Mouse (Mus musculus) forebrain, embryonic 10.5 days (tissue): ENCODE results near the gene Cnot1. TPM values are rescaled to one million over a fixed set of nuclear protein-coding genes. Genes with fewer than 3 reads are reported as not detected.

Source experiments
- DNase-seq: peaks from one replicate; pipeline ENCODE4 v3.0.0-alpha.2; 2017; ENCODE audit warnings: low spot score; ENCODE audit errors: extremely low spot score
- H3K27ac ChIP-seq: fragments of 300-500 bp; sonication (generic); 2 replicates; pipeline ENCODE4 v1.5.1; 2016; ENCODE audit warnings: mild to moderate bottlenecking
- H3K27me3 ChIP-seq: fragments of 300-500 bp; sonication (generic); 2 replicates; pipeline ENCODE4 v1.6.1; 2016; ENCODE audit warnings: mild to moderate bottlenecking; ENCODE audit not compliant: poor library complexity, severe bottlenecking
- H3K36me3 ChIP-seq: fragments of 300-500 bp; sonication (generic); replicated peaks from 2 replicates; pipeline ENCODE4 v1.6.1; 2016; ENCODE audit warnings: mild to moderate bottlenecking, moderate library complexity
- H3K4me1 ChIP-seq: fragments of 300-500 bp; sonication (generic); 2 replicates; pipeline ENCODE4 v1.6.1; 2016
- H3K4me3 ChIP-seq: fragments of 300-500 bp; sonication (generic); 2 replicates; pipeline ENCODE4 v1.5.1; 2016; ENCODE audit warnings: mild to moderate bottlenecking, moderate library complexity
- H3K9me3 ChIP-seq: fragments of 300-500 bp; sonication (generic); 2 replicates; pipeline ENCODE4 v1.6.1; 2016; ENCODE audit warnings: mild to moderate bottlenecking, moderate library complexity
- WGBS: fragments of 180-500 bp; shearing (Covaris S2); methylation state at CpG from one replicate; pipeline ENCODE4 v1.1.7; 2016; 5-methylcytosine and 5-hydroxymethylcytosine counted together
- microRNA-seq: library from miRNA; unstranded; fragments of <30 nt; microRNA quantifications from one replicate; pipeline ENCODE4, GENCODE M21; 2017
- polyA plus RNA-seq: library from polyadenylated mRNA; unstranded; fragments of >200 nt; fragmentation: Nextera tagmentation; extraction: Ambion mirVana; gene quantifications from 2 replicates; pipeline ENCODE4 v1.2.1, GENCODE M21; 2016

Cnot1 gene
- polyA plus RNA-seq, 1 experiment from 2014 or later, result 122 TPM

DNA sequence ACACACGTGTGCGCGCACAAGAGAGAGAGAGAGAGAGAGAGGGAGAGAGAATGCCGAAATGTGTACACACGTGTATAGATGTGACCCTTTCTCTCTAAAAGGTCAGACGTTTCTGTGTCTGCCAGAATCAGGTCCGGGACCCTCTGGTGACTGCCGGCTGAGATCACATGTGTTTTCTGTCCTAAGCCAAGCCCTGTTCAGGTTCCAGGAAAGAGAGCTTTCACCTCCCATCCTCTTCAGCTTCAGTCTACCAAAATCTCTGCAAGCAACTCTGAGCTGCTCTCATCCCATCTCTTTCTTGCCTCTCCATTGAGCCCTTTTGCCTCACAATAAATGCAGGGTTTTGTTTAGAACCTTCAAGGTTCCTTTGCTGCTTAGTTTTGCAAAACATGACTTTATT is 110.6 kb downstream of the Cnot1 start:
- peaks cover 56% of the 10 kb centered on the region for H3K27me3 ChIP-seq

DNA sequence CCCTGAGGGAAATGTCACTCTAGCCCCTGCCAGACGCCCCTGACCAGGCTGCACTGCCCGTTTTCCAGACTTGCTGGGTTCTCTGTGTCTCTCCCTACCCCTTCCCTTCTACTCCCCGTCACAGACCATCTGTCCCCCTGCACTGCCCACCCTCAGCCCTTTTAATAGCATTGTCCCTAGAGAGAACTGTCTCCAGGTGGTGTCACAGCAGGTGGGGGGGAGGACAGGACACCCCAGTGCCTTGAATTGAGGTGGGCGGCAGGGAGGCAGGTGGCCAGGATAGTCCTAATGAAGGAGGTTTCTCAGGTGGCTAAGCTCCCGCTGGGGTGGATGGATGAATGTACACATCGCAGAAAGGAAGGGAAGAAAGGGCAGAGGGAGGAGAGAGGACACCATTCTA is 112.6 kb downstream of the Cnot1 start:
- DNase-seq, result no peak
- Histone ChIP-seq H3K27ac (peak overlapping the region; percentile 30; the same call in 1 of the 2 replicates), H3K4me3 (no peak overlapping the region), H3K9me3 (no peaks in the 10 kb centered on the region), H3K27me3 (peaks cover 56% of the 10 kb centered on the region), H3K36me3 (no peaks in the 10 kb centered on the region), H3K4me1 (peaks cover 29% of the 10 kb centered on the region)
- WGBS, result 16% methylated on average over 6 of the region's 6 CpGs

More for the DNA sequence above, 110.6 kb downstream of the Cnot1 start:
- Histone ChIP-seq H3K9me3 (no peaks in the 10 kb centered on the region), H3K4me1 (peaks cover 41% of the 10 kb centered on the region), H3K36me3 (no peaks in the 10 kb centered on the region), H3K27ac (no peak overlapping the region), H3K4me3 (no peak overlapping the region; the same call in 1 of the 2 replicates)
- no peak for DNase-seq
- WGBS, result 69% methylated on average over 8 of the region's 8 CpGs

DNA sequence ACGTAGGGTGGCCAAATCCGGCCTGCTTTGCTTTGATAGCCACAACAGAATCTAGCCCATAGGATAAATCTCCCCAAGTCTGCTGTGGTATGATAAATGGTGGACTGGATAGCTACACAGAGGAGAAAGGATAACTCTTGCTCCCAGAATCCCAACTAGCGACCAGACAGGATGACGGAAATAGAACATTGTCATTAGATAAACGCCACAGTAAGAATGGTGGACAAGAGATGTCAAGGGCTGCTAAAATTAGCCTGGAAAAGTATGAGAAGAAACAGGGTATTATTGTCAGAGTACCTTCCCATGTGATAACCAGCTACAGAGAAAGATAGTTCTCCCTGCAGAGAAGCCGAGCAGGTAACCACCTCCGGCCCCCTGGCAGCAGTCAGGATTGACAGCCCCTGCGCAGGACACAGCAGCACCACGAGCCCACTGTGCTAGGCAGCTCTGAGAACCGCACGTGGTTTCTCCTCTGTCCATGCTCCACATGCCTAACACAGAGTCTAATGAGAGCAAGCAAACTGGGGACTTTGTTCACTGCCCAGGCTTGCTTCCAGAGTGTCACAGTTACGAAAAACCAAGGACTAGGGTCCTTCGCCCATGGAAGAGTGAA is 116.2 kb downstream of the Cnot1 start:
- peaks cover 31% of the 10 kb centered on the region for H3K27me3 ChIP-seq
- no peak overlapping the region for H3K27ac ChIP-seq
- no peaks in the 10 kb centered on the region for H3K36me3 ChIP-seq
- WGBS, result 86% methylated on average over 13 of the region's 13 CpGs
- DNase-seq, result no peak
- no peak overlapping the region for H3K4me3 ChIP-seq
- H3K9me3 ChIP-seq, result no peaks in the 10 kb centered on the region
- peaks cover 20% of the 10 kb centered on the region for H3K4me1 ChIP-seq

DNA sequence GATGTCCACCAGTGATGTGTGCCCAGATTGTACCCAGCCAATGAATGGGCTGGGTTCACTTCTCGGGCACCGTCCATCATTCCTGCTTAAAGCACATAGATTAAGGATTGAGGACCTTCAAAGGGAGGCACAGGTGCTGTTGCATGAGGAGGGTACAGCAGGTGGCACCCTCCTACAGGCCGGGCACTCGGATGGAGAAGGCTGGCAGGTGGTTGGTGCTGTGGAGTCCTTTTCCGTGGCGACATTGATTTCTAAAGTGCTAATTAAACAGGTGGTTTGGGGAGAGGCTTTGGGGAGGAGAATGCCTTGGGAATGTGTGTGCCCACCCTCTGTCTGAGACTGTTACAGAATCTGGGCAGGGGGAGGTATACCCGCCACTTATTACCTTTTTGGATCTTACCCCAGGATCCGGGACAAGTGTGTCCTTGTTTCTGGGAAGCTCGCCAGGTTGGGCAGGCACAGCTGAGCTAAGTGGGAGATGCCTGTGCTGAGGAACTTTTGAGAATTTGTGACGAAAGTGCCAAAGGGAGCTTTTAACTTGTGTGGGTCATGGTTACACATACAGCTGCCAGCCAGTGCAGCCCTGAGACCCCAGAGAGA is 119.1 kb downstream of the Cnot1 start:
- no peak for DNase-seq
- Histone ChIP-seq H3K36me3 (no peaks in the 10 kb centered on the region), H3K9me3 (no peaks in the 10 kb centered on the region), H3K4me3 (no peak overlapping the region), H3K27ac (no peak overlapping the region), H3K4me1 (peaks cover 5% of the 10 kb centered on the region; the same call in 1 of the 2 replicates), H3K27me3 (peaks cover 5% of the 10 kb centered on the region)
- WGBS, result 84% methylated on average over 10 of the region's 10 CpGs

DNA sequence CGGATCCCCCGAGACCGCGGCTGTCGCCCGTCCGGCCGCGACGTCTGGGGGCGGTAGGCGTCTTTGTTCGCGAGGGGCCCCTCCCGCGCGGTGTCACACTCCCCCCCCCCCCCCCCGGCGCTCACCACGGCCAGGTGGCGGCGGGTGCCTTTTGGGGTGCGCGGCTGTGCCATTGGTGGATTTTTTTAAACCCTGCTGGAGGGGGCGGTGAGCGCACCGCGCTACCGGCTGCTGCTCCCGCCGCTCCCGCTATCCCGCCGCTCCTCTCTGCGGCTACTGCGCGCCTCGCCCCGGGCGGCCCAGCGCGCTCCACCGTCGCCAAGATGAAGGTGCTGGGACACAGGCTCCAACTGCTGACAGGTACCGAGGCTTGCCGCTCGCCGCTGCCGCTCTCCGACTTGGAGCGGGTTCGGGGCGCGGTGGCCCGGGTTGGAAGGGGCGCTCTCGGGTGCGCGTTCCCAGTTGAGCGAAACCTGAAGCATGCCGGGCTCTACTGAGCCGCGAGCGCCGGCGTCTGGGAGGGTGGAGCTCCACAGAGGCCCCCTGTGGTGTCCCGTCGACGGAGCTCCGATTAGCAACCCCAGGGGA is 129.1 kb downstream of the Cnot1 start:
- peaks cover 24% of the 10 kb centered on the region for H3K4me1 ChIP-seq
- H3K36me3 ChIP-seq, result no peaks in the 10 kb centered on the region
- no peaks in the 10 kb centered on the region for H3K9me3 ChIP-seq
- peaks cover 86% of the 10 kb centered on the region for H3K27me3 ChIP-seq
- peak overlapping the region; percentile 66 for H3K27ac ChIP-seq
- WGBS, result 0% methylated on average over 64 of the region's 70 CpGs
- peak; percentile 35 for DNase-seq
- H3K4me3 ChIP-seq, result peak overlapping the region; percentile 66

DNA sequence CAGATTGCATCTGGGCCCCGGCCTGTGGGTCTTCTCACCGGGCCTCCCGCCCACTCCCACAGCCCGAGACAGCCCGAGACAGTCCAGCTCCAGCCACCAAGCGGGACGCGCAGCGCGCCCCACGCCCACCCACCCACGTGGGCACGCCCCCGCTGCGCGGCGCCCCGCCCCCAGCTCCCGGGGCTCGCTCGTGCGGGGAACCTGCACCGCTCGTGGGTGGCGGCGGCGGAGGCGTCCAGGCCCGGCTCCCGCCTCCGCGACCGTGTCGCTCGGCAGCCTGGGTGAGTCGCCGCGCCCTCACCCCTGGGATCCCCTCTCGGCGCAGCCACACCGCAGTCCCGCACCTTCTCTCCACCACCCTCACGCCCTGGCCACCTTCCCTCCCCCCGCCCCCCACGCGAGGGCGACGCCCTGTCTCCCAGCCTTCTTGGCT is 129.7 kb downstream of the Cnot1 start:
- WGBS, result under 1% methylated on average over 31 of the region's 48 CpGs
- Histone ChIP-seq H3K4me1 (peaks cover 24% of the 10 kb centered on the region), H3K36me3 (no peaks in the 10 kb centered on the region), H3K27me3 (peaks cover 89% of the 10 kb centered on the region), H3K9me3 (no peaks in the 10 kb centered on the region), H3K27ac (peak overlapping the region; percentile 66), H3K4me3 (peak overlapping the region; percentile 66)
- DNase-seq, result peak; percentile 26

DNA sequence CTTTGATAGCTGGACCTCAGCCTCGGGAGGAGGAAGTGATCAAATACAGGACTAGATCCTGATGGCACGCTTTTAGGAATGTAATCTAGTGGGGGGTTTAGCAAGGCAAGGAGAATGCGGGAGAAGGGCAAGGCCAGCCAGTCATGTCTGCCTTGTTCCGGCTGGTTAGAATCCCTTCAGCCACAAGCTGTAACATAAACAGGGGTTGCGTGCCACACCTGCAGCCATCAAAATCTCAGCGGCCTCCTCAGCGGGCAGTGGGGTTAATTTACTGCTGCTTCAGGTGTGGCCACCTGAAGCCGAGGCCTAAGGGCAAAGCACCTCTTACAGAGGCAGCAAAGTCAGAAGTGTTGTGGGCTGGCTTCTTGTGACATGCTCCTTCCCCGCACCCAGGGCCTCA is 130.6 kb downstream of the Cnot1 start, which contains the start of gene Ndrg4:
Ndrg4 (plus strand) TSS at position 350 of the 400 bp plus-strand sequence.
- Histone ChIP-seq H3K36me3 (no peaks in the 10 kb centered on the region), H3K27ac (peak within 1 kb of the TSS; percentile 66), H3K4me3 (peak within 1 kb of the TSS; percentile 66), H3K4me1 (peaks cover 24% of the 10 kb centered on the region), H3K27me3 (peaks cover 90% of the 10 kb centered on the region), H3K9me3 (no peaks in the 10 kb centered on the region)
- WGBS, result 47% methylated on average over 9 of the region's 9 CpGs
- DNase-seq, result no peak

DNA sequence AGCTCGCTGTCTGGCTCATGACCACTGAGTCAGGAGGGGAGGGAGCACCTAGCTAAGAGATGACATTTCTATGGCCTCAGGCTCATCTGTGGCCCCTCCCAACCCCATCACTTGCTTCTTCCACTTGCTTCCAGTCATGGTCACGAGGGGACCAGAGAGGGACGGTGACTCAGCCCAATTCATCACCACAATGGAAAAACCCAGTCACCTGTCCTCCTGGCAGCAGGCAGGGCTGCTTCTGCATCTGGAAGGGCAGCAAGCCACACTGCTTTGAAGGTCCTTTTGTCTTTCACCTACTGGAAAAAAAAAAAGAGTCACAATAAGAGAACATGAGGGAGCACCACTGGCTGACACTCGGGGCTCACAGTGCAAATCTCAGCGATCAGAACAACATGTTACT is 134.5 kb downstream of the Cnot1 start:
- no peaks in the 10 kb centered on the region for H3K9me3 ChIP-seq
- WGBS, result 82% methylated on average over 5 of the region's 5 CpGs

DNA sequence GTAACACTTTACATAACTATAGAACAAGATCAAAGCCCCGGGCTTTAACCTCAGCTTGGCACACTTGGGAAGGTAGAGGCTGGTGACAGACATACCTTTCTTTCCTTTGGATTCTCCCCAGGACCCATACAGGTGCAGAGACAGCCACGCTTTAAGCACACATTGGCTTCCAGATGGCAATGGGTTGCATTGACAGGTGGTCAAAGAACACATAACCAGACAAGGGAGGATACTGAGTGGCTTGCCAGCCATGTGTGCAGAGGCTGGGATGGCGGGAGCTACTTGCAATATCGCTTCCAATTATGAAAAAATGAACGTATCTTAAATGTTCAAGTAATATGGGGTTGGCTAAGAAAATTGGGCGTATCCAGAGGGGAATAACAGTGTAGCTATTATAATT is 135.4 kb downstream of the Cnot1 start:
- no peak for DNase-seq
- H3K27me3 ChIP-seq, result peaks cover 43% of the 10 kb centered on the region
- no peak overlapping the region for H3K27ac ChIP-seq
- 87% methylated on average over 6 of the region's 6 CpGs for WGBS
- no peaks in the 10 kb centered on the region for H3K36me3 ChIP-seq
- H3K4me1 ChIP-seq, result peaks cover 13% of the 10 kb centered on the region
- H3K9me3 ChIP-seq, result no peaks in the 10 kb centered on the region
- H3K4me3 ChIP-seq, result no peak overlapping the region

More for the DNA sequence above, 134.5 kb downstream of the Cnot1 start:
- H3K4me1 ChIP-seq, result peaks cover 19% of the 10 kb centered on the region
- no peak overlapping the region for H3K4me3 ChIP-seq
- H3K36me3 ChIP-seq, result no peaks in the 10 kb centered on the region
- no peak overlapping the region for H3K27ac ChIP-seq
- DNase-seq, result no peak
- H3K27me3 ChIP-seq, result peaks cover 52% of the 10 kb centered on the region

DNA sequence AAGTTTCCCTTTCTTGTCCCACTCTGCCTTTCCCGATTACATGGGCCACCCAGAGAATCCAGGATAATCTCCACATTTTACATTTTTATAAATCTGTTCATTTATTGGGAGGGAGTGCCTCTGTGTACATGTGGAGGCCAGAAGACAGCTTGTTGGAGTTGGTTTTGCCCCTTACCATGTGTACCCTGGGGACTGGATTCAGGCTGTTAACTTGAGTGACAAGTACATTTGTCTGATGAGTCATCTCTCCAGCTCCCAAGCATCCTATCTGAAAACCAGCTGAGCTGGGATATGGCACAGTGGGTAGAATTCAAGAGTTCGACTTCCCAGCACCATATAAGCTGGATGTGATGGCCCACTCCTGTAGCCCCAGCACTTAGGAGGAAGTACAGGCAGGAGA is 137.3 kb downstream of the Cnot1 start:
- H3K27ac ChIP-seq, result no peak overlapping the region
- no peak overlapping the region for H3K4me3 ChIP-seq
- H3K4me1 ChIP-seq, result peaks cover 10% of the 10 kb centered on the region
- no peaks in the 10 kb centered on the region for H3K36me3 ChIP-seq
- peaks cover 24% of the 10 kb centered on the region for H3K27me3 ChIP-seq
- 86% methylated on average over 2 of the region's 2 CpGs for WGBS
- no peak for DNase-seq
- H3K9me3 ChIP-seq, result peaks cover 5% of the 10 kb centered on the region; the same call in 1 of the 2 replicates

Small RNAs within 50 kb of the gene (microRNA-seq; reads per million reads assigned to microRNA genes)
- 2.4 reads per million for gene Mir7073

Other genes with a start within 250 kb of the Cnot1 start
- gene Prss54, start 231.1 kb downstream of the Cnot1 start, polyA plus RNA-seq, result not detected in 2 replicates
- gene Gins3, start 174.0 kb downstream of the Cnot1 start, polyA plus RNA-seq, result 34.9 and 37.1 TPM in 2 replicates
- 14.7 and 16.7 TPM in 2 replicates for gene Ndrg4, start 130.5 kb downstream of the Cnot1 start, polyA plus RNA-seq
- gene Setd6, start 91.6 kb downstream of the Cnot1 start, polyA plus RNA-seq, result 29.5 and 31.0 TPM in 2 replicates
- gene Sap18b, start 17.9 kb upstream of the Cnot1 start, polyA plus RNA-seq, result 377 and 379 TPM in 2 replicates
- 16.7 and 18.4 TPM in 2 replicates for gene Slc38a7, start 46.1 kb upstream of the Cnot1 start, polyA plus RNA-seq
- 194 and 213 TPM in 2 replicates for gene Got2, start 81.1 kb upstream of the Cnot1 start, polyA plus RNA-seq